Mouse (Mus musculus) hematopoietic multipotent progenitor cell, adult 10-12 weeks (in vitro differentiated cells): ENCODE results near the gene Katnbl1. TPM values are rescaled to one million over a fixed set of nuclear protein-coding genes. Genes with fewer than 3 reads are reported as not detected.

Experiments used
- polyA plus RNA-seq: library from polyadenylated mRNA; stranded (reverse); fragments of >175 nt; gene quantifications from 2 replicates; pipeline ENCODE4 v1.2.3, GENCODE M21; 2012; ENCODE audit warnings: low replicate concordance

Katnbl1 gene
- 1.9 and 4.1 TPM in 2 replicates for polyA plus RNA-seq

GRCm38 (mm10) chr2:112378973-112379898 lies at the start of gene Katnbl1:
Gene Katnbl1, plus strand, starts transcription at chr2:112379211.

GRCm38 (mm10) chr2:112367726-112368673 lies 11.0 kb upstream of the Katnbl1 start, which contains the start of gene Emc4:
Gene Emc4, minus strand, starts transcription at chr2:112368027.

GRCm38 (mm10) chr2:112454862-112455564 lies 76.0 kb downstream of the Katnbl1 start, which contains the start of gene Emc7:
Gene Emc7, plus strand, starts transcription at chr2:112454997.

Other genes with a start within 250 kb of the Katnbl1 start
- gene Olfr1316, start 244.2 kb upstream of the Katnbl1 start, polyA plus RNA-seq = not detected in 2 replicates
- gene Olfr1317, start 238.9 kb upstream of the Katnbl1 start, polyA plus RNA-seq = not detected in 2 replicates
- gene Olfr1318, start 225.0 kb upstream of the Katnbl1 start, polyA plus RNA-seq = not detected in 2 replicates
- gene Lpcat4, start 139.7 kb upstream of the Katnbl1 start, polyA plus RNA-seq = 123 and 178 TPM in 2 replicates
- not detected in 2 replicates for gene Nutm1, start 119.9 kb upstream of the Katnbl1 start, polyA plus RNA-seq
- gene Nop10, start 117.3 kb upstream of the Katnbl1 start, polyA plus RNA-seq = 16.1 and 28.0 TPM in 2 replicates
- gene Slc12a6, start 113.4 kb upstream of the Katnbl1 start, polyA plus RNA-seq = 35.9 and 48.7 TPM in 2 replicates
- not detected in 2 replicates for gene Gm21985, start 112.9 kb upstream of the Katnbl1 start, polyA plus RNA-seq
- gene Emc4, start 11.2 kb upstream of the Katnbl1 start, polyA plus RNA-seq = 20.2 and 37.0 TPM in 2 replicates
- gene Emc7, start 75.8 kb downstream of the Katnbl1 start, polyA plus RNA-seq = 0.96 and 2.8 TPM in 2 replicates
- gene Chrm5, start 101.6 kb downstream of the Katnbl1 start, polyA plus RNA-seq = not detected in 2 replicates
- gene Aven, start 113.8 kb downstream of the Katnbl1 start, polyA plus RNA-seq = 3.1 and 6.0 TPM in 2 replicates